Mouse (Mus musculus): ENCODE data around the gene 4931440F15Rik. TPM values are rescaled to one million over a fixed set of nuclear protein-coding genes. Genes with fewer than 3 reads are reported as not detected.
"Not testable (repeated sequence)": the region's sequence is repeated elsewhere in the genome, so short reads cannot be mapped to it uniquely, and the experiment has no call there.

4931440F15Rik gene
- 29.7 and 35.1 TPM in 2 replicates for polyA plus RNA-seq (2012; rRNA removed)

DNA sequence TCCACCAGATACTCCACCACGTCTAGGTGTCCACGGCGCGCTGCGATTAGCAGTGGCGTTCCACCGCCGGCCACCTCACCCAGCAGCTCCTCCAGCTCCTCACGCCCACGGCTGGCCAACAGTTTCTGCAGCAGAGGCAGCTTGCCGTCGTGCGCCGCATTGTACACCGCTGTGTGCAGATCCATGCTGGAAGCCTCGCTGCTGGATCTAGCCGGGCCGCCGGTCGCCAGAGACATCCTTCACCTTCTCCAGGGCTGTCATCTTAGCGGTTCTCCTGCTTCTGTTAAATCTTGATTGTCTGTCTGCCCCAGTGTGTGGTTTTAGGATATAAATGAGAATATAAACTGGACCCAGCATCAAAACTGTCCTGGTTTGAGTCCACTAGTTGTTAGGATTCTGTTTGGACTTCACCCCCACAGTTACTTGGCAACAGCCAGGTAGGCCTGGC lies at the start of gene 4931440F15Rik:
Gene 4931440F15Rik (minus strand): TSS at position 398 of the 448 bp plus-strand sequence.
- peaks cover 21% of the 10 kb centered on the region for H3K4me1 ChIP-seq (ENCODE audit: control insufficient read depth, insufficient read depth, low read length)
- H3K27me3 ChIP-seq (ENCODE audit: control insufficient read depth, insufficient read depth, low read length); H3K27ac ChIP-seq (ENCODE audit: control insufficient read depth, insufficient read depth, low read depth, low read length); H3K36me3 ChIP-seq (ENCODE audit: control insufficient read depth, insufficient read depth, low read length): not testable (repeated sequence)
- peak within 1 kb of the TSS; percentile 88 for H3K4me3 ChIP-seq (ENCODE audit: control insufficient read depth, low read depth, low read length)

DNA sequence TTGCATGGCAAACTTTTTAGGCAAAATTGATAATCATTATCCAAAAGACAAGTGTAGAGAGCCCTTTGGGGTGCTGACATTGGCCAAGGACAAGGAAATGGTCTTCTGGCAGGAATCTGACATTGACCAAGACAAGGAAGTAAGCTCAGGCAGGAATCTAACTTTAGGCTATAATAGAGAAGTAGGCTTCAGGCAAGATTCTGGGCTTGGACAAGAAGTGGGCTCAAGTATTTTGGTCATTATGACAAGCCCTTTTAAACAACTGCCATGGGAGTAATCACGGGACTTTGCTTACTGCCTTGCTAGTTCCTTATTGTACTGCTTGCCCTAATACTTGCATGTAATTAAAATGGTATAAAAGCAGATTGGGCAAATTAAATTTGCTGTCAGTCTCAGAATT lies 49.3 kb upstream of the 4931440F15Rik start:
- H3K4me1 ChIP-seq (ENCODE audit: control insufficient read depth, insufficient read depth, low read length); H3K4me3 ChIP-seq (ENCODE audit: control insufficient read depth, low read depth, low read length); H3K27me3 ChIP-seq (ENCODE audit: control insufficient read depth, insufficient read depth, low read length); H3K36me3 ChIP-seq (ENCODE audit: control insufficient read depth, insufficient read depth, low read length); H3K27ac ChIP-seq (ENCODE audit: control insufficient read depth, insufficient read depth, low read depth, low read length): not testable (repeated sequence)

DNA sequence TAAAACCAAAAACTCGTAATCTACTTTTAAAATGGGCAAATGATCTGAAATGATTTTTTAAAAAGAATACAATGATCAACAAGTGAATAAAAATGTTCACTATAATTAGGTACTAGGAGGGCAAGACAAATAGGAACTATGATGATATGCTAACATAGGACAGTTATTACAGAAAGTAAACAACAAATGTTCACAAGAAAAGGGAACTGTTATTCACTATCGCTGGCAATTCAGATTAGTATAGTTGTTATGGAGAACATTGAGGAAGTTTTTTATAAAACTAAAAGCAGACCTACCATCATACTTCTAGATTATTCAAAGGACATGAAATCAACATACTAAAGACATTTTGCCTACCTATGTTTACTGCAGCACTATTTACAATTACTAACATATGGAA lies 44.7 kb upstream of the 4931440F15Rik start:
- TF ChIP-seq CTCF (IDR thresholded peaks at IDR 0.05; ENCODE audit: control insufficient read depth, insufficient read depth, insufficient replicate concordance, low read depth, low read length) (no peak), POLR2A (IDR thresholded peaks at IDR 0.05; ENCODE audit: control insufficient read depth, low read depth, low read length) (no peak)
- Histone ChIP-seq H3K4me3 (ENCODE audit: control insufficient read depth, low read depth, low read length) (no peak overlapping the region), H3K27ac (ENCODE audit: control insufficient read depth, insufficient read depth, low read depth, low read length) (no peak overlapping the region), H3K4me1 (ENCODE audit: control insufficient read depth, insufficient read depth, low read length) (no peaks in the 10 kb centered on the region), H3K36me3 (ENCODE audit: control insufficient read depth, insufficient read depth, low read length) (no peaks in the 10 kb centered on the region), H3K27me3 (ENCODE audit: control insufficient read depth, insufficient read depth, low read length) (no peaks in the 10 kb centered on the region)

- no peak overlapping the region for H3K4me3 ChIP-seq (ENCODE audit: control insufficient read depth, low read depth, low read length)
- no peaks in the 10 kb centered on the region for H3K36me3 ChIP-seq (ENCODE audit: control insufficient read depth, insufficient read depth, low read length)
- H3K27me3 ChIP-seq (ENCODE audit: control insufficient read depth, insufficient read depth, low read length), result no peaks in the 10 kb centered on the region
- no peak overlapping the region for H3K27ac ChIP-seq (ENCODE audit: control insufficient read depth, insufficient read depth, low read depth, low read length)
- TF ChIP-seq POLR2A (IDR thresholded peaks at IDR 0.05; ENCODE audit: control insufficient read depth, low read depth, low read length), result no peak
- no peak for TF ChIP-seq CTCF (IDR thresholded peaks at IDR 0.05; ENCODE audit: control insufficient read depth, insufficient read depth, insufficient replicate concordance, low read depth, low read length)
- no peaks in the 10 kb centered on the region for H3K4me1 ChIP-seq (ENCODE audit: control insufficient read depth, insufficient read depth, low read length)
These were observed 38.8 kb upstream of the 4931440F15Rik start for GRCm38 (mm10) chr11:29864269-29864668.

- H3K27me3 ChIP-seq (ENCODE audit: control insufficient read depth, insufficient read depth, low read length), result no peaks in the 10 kb centered on the region
- H3K4me3 ChIP-seq (ENCODE audit: control insufficient read depth, low read depth, low read length), result no peak overlapping the region
- H3K4me1 ChIP-seq (ENCODE audit: control insufficient read depth, insufficient read depth, low read length), result no peaks in the 10 kb centered on the region
- TF ChIP-seq POLR2A (IDR thresholded peaks at IDR 0.05; ENCODE audit: control insufficient read depth, low read depth, low read length) (no peak), CTCF (IDR thresholded peaks at IDR 0.05; ENCODE audit: control insufficient read depth, insufficient read depth, insufficient replicate concordance, low read depth, low read length) (no peak)
- H3K36me3 ChIP-seq (ENCODE audit: control insufficient read depth, insufficient read depth, low read length), result no peaks in the 10 kb centered on the region
- H3K27ac ChIP-seq (ENCODE audit: control insufficient read depth, insufficient read depth, low read depth, low read length), result no peak overlapping the region
These were observed 36.4 kb upstream of the 4931440F15Rik start for GRCm38 (mm10) chr11:29861750-29862397.

DNA sequence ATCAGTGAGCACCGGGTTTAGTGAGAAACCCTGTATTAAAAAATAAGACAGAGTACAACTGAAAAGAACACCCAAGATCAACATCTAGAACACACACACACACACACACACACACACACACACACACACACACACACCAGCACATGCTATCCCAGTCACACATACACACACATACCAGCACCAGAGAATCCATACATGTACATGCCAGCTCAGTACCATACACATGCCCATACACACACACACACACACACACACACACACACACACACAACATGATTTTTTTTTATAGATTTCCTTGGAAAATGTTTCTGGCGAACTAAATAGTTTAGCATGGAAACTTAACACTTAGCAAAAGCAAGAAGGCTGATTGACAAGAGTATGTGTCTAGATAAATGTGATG lies 35.6 kb upstream of the 4931440F15Rik start:
- TF ChIP-seq POLR2A (IDR thresholded peaks at IDR 0.05; ENCODE audit: control insufficient read depth, low read depth, low read length) (no peak), CTCF (IDR thresholded peaks at IDR 0.05; ENCODE audit: control insufficient read depth, insufficient read depth, insufficient replicate concordance, low read depth, low read length) (no peak)
- Histone ChIP-seq H3K4me3 (ENCODE audit: control insufficient read depth, low read depth, low read length) (no peak overlapping the region), H3K4me1 (ENCODE audit: control insufficient read depth, insufficient read depth, low read length) (no peaks in the 10 kb centered on the region), H3K36me3 (ENCODE audit: control insufficient read depth, insufficient read depth, low read length) (no peaks in the 10 kb centered on the region), H3K27ac (ENCODE audit: control insufficient read depth, insufficient read depth, low read depth, low read length) (no peak overlapping the region), H3K27me3 (ENCODE audit: control insufficient read depth, insufficient read depth, low read length) (no peaks in the 10 kb centered on the region)

GRCm38 (mm10) chr11:29840606-29841227 lies 15.2 kb upstream of the 4931440F15Rik start:
- Histone ChIP-seq H3K4me3 (ENCODE audit: control insufficient read depth, low read depth, low read length) (no peak overlapping the region), H3K27ac (ENCODE audit: control insufficient read depth, insufficient read depth, low read depth, low read length) (no peak overlapping the region), H3K27me3 (ENCODE audit: control insufficient read depth, insufficient read depth, low read length) (no peaks in the 10 kb centered on the region), H3K36me3 (ENCODE audit: control insufficient read depth, insufficient read depth, low read length) (no peaks in the 10 kb centered on the region), H3K4me1 (ENCODE audit: control insufficient read depth, insufficient read depth, low read length) (no peaks in the 10 kb centered on the region)
- TF ChIP-seq CTCF (IDR thresholded peaks at IDR 0.05; ENCODE audit: control insufficient read depth, insufficient read depth, insufficient replicate concordance, low read depth, low read length) (no peak), POLR2A (IDR thresholded peaks at IDR 0.05; ENCODE audit: control insufficient read depth, low read depth, low read length) (no peak)

DNA sequence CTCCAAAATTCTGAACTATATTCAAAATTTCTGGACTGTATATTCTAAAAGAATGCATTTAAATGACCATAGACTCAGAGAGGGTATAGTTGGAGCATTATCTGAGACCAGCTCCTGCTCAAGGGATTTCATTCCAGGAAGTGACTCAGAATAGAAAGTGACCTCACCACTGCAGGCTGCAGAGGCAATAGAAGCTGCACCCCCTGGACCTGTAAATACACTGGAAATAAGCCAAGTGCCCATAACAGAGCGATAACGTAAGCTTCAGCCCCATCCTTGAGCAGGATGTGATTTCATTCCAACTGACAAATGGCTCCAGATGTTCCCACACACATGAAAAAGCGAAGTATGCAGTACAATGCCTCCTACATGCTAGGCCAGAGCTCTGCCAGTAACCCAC lies 14.3 kb upstream of the 4931440F15Rik start:
- Histone ChIP-seq H3K4me1 (ENCODE audit: control insufficient read depth, insufficient read depth, low read length) (no peaks in the 10 kb centered on the region), H3K36me3 (ENCODE audit: control insufficient read depth, insufficient read depth, low read length) (no peaks in the 10 kb centered on the region), H3K27ac (ENCODE audit: control insufficient read depth, insufficient read depth, low read depth, low read length) (no peak overlapping the region), H3K27me3 (ENCODE audit: control insufficient read depth, insufficient read depth, low read length) (no peaks in the 10 kb centered on the region), H3K4me3 (ENCODE audit: control insufficient read depth, low read depth, low read length) (no peak overlapping the region)
- TF ChIP-seq CTCF (IDR thresholded peaks at IDR 0.05; ENCODE audit: control insufficient read depth, insufficient read depth, insufficient replicate concordance, low read depth, low read length), result no peak
- TF ChIP-seq POLR2A (IDR thresholded peaks at IDR 0.05; ENCODE audit: control insufficient read depth, low read depth, low read length), result no peak

All from testis, adult 2 months (tissue).